Mouse (Mus musculus): ENCODE measurements around the gene Scube2. TPM values are rescaled to one million over a fixed set of nuclear protein-coding genes. Genes with fewer than 3 reads are reported as not detected.

Scube2 gene
- total RNA-seq (2021): 0.52 and 1.3 TPM in 2 replicates
- long read RNA-seq: 0 reads

GRCm38 (mm10) chr7:109865370-109866229 is at the start of gene Scube2:
Gene Scube2, minus strand, starts transcription at chr7:109865679.
- DNase-seq: peak; percentile 54

GRCm38 (mm10) chr7:109906165-109906564 is 40.7 kb upstream of the Scube2 start:
- DNase-seq: no peak

GRCm38 (mm10) chr7:109900921-109901320 is 35.4 kb upstream of the Scube2 start:
- no peak for DNase-seq

GRCm38 (mm10) chr7:109898911-109899310 is 33.4 kb upstream of the Scube2 start:
- DNase-seq: no peak

GRCm38 (mm10) chr7:109892530-109892929 is 27.1 kb upstream of the Scube2 start:
- DNase-seq: peak; percentile 72

- DNase-seq: no peak
These were observed 26.3 kb upstream of the Scube2 start for GRCm38 (mm10) chr7:109891786-109892185.

- DNase-seq: no peak
These were observed 24.8 kb upstream of the Scube2 start for GRCm38 (mm10) chr7:109890256-109890655.

- no peak for DNase-seq
These were observed 23.8 kb upstream of the Scube2 start for GRCm38 (mm10) chr7:109889300-109889699.

GRCm38 (mm10) chr7:109886249-109886648 is 20.8 kb upstream of the Scube2 start:
- DNase-seq: no peak

- no peak for DNase-seq
These were observed 17.1 kb upstream of the Scube2 start for GRCm38 (mm10) chr7:109882574-109882973.

GRCm38 (mm10) chr7:109881561-109882099 is 16.2 kb upstream of the Scube2 start:
- no peak for DNase-seq

GRCm38 (mm10) chr7:109879158-109879557 is 13.7 kb upstream of the Scube2 start:
- DNase-seq: no peak

- no peak for DNase-seq
These were observed 10.6 kb upstream of the Scube2 start for GRCm38 (mm10) chr7:109876085-109876484.

GRCm38 (mm10) chr7:109875598-109875997 is 10.1 kb upstream of the Scube2 start:
- DNase-seq: no peak

- DNase-seq: no peak
These were observed 9.6 kb upstream of the Scube2 start for GRCm38 (mm10) chr7:109875033-109875432.

- no peak for DNase-seq
These were observed 7.7 kb upstream of the Scube2 start for GRCm38 (mm10) chr7:109873170-109873569.

- no peak for DNase-seq
These were observed 5.8 kb upstream of the Scube2 start for GRCm38 (mm10) chr7:109871232-109871631.

- DNase-seq: no peak
These were observed 3.0 kb upstream of the Scube2 start for GRCm38 (mm10) chr7:109868498-109868897.

GRCm38 (mm10) chr7:109866643-109867042 is 1.2 kb upstream of the Scube2 start:
- no peak for DNase-seq

- no peak for DNase-seq
These were observed 1.9 kb downstream of the Scube2 start for GRCm38 (mm10) chr7:109863561-109863960.

GRCm38 (mm10) chr7:109860162-109860561 is 5.3 kb downstream of the Scube2 start:
- no peak for DNase-seq

GRCm38 (mm10) chr7:109859354-109859753 is 6.1 kb downstream of the Scube2 start:
- DNase-seq: no peak

GRCm38 (mm10) chr7:109852752-109853212 is 12.7 kb downstream of the Scube2 start:
- DNase-seq: peak; percentile 26

GRCm38 (mm10) chr7:109852017-109852416 is 13.5 kb downstream of the Scube2 start:
- DNase-seq: no peak

Measured in adrenal gland, postnatal 25 days (tissue).